Mouse (Mus musculus): ENCODE data around the gene Sema4d.
"Not testable (repeated sequence)": the region's sequence is repeated elsewhere in the genome, so short reads cannot be mapped to it uniquely, and the experiment has no call there.

Gene Sema4d

DNA sequence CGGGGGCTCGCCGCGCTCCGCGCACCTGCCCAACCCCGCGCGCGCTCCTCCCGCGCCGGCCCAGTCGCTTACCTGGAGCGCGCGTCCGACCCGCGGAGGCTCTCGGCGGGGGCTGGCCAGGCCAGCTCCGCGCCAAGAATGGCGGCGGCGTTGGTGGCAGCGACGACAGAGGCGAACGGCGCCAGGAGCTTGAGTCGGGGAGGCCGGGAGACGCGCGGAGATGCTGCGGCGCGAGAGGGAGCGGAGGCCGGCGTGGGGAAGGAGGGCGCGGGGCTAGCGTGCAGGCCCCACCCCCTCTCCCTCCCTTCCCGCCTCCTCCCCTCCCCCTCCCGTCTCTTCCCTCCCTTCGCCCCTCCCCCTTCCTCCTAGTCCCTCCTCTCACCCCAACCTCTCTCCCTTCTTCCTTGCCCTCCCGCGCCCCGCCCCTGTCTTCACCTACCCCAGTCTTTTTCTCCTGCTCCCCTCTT lies at the start of gene Sema4d:
Sema4d (minus strand) TSS at position 323 of the 467 bp plus-strand sequence.
- DNase-seq (ENCODE audit: low spot score), result no peak

DNA sequence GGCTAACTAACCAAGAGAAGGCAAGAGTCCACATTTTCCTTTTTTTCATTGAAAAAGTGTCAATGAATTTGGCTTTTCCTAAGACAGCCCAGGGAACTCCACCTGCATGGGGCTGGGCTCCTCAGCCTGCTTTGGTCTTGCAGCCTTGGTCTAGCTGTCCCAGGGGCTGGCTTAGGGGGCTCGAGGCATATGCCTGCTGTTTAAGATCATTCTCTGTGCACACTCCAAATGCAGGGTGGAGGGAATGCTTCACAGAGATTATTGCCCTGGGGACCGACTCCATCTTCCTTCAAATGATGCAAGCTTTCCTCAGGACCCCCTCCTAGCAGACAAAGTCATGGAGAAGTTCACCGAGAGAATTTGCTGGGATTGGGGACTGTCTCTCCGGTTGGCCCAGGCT lies 49.8 kb upstream of the Sema4d start:
- DNase-seq (ENCODE audit: low spot score), result no peak

DNA sequence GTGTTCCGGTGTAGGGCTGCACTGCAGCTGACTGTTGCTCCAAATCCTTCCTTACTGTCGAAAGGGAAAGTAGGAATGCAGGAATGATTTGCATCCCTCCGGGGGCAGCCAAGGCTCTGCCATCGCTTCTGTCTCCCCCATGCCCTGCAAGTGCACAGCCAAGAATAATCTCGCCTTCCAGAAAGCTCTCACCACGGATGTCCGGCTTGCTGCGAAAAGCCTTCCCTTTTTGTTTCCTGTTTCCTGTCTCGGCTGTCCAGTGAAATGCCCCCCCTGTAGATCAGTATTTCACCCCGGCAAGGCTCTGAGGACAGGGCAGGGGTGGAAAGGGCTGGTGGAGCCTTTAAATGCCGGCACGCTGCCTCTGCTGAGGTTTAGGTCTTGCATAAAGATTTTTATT lies 49.2 kb upstream of the Sema4d start:
- no peak for DNase-seq (ENCODE audit: low spot score)

DNA sequence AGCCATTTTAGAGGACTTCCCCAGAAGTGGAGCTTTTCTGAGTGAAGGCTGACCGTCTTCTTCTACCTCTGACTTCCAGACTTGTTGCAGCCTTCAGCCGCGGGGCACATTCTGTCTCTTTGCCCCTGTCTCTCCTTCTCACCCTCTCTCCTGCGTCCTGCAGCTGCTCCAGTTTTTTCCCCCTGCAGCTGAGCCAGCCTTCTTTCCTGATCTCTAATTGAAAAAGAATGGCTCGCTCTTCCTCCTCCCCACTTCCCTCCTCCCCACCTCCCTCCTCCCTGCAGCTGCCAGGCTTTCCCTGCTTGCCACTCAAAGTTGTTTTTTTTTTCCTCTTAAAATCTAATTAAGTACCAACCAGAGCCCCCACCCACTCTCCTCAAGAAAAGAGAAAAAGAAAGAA lies 48.6 kb upstream of the Sema4d start:
- no peak for DNase-seq (ENCODE audit: low spot score)

DNA sequence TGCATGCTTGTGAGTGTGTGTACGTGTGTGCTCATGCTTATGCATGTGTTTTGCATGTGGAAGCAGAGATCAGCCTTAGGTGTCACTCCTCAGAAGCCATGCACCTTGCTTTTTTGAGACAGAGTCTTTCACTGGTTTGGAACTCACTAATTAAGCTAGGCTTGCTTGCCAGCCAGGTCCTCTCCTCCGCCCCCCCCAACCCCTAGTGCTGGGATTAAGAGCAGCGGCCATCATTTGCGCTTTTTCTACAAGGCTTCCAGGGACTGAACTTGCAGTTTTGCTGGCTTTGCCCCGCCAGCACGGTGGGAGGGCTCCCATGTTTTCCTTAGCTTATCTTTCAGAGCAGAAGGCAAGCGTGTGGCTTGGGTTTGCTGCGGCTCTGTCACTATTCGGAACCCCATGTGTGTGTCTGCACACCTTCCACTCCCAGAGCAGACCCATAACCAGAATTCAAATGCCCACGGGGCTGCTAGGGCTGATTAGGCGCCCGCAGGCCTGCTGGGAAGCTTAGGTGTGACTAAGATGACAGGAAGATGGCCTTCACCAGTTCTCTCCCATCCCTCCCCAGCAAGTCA lies 48.1 kb upstream of the Sema4d start:
- DNase-seq (ENCODE audit: low spot score), result no peak

DNA sequence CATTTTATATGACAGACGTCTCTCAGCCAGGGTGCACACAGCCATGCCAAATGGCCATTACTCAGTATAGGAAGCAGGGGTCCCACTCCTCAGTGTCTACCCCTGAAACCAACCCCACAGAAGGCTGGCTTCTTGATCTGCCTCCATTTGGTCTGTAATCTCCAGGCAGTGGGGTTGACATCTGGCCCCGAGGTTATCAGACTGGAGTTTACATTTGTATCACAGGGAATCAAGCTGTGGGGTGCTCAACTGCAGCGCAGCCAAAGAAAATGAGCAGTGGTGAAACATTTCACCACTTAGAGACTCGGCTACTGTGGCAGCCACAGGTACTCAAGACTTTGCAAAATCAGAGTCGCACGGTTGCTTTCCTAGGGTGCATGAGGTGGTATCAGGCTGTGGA lies 47.2 kb upstream of the Sema4d start:
- no peak for DNase-seq (ENCODE audit: low spot score)

DNA sequence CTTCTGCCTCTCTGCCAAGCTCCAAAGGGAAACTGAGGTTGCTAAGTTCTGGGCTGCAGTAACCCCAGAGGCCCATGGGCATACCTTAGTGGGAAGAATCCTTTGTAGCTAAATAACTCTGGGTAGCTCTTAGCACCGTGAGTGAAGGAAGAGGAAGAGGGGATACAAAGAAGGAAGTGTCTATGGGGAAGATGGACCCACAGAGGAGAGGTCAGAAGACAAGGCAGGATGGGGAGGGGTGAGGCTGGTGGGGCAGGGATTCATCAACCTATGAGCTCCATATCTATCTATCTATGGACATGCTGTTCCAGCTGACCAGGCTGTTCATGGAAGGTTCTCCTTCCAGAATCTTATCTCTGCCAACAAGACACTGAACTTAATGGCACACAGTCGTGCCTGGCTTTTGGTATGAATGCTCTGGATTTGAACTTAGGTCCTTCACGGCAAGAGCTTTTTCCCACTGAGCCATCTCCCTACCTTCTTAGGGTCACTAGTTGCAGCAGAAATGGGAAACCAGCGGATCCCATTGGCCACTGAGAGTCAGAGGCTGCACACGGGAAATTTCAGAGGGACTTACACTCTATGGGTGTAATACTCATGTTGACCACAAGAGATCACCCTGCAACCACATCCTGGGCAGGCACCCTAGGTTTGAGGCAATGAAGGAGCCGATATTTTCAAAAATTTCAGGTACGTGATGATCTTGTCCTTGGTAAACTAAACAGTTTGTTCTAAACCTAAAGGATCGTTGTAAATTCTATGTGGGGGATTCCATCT lies 45.9 kb upstream of the Sema4d start:
- no peak for DNase-seq (ENCODE audit: low spot score)

DNA sequence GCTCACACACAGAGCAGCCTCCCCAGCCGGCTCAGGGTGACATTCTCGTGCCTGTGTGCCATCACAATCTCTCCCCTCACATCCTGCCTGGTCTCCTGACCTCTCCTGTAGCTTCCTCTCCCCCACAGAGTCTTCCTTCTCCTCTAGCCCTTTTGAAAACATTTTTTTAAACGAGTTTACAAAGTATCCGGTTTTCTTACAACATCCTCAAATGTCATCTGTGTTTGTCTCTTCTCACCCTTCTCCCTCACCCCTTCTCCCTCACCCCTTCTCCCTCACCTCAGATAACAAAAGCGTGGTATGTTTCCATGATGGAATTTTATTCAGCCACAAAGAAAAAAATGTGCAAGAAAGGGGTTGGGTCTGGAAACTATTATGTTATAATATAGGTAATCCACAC lies 43.9 kb upstream of the Sema4d start:
- DNase-seq (ENCODE audit: low spot score), result no peak

DNA sequence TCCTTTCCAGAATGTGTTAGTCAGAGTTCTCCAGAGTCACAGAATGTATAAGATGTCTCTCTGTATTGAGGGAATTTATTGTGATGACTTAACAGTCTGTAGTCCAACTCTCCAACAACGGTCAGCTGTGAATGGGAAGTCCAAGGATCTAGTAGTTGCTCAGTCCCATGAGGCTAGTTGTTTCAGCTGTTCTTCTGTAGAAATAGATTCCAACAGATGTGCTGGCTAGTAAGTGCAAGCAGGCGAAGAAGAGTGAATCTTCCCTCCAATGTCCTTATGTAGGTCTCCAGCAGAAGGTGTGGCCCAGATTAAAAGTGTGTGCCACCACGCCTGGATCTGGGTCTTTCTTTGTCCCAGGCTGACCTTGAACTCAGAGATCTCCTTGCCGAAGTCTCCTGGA lies 41.7 kb upstream of the Sema4d start:
- not testable (repeated sequence) for DNase-seq (ENCODE audit: low spot score)

DNA sequence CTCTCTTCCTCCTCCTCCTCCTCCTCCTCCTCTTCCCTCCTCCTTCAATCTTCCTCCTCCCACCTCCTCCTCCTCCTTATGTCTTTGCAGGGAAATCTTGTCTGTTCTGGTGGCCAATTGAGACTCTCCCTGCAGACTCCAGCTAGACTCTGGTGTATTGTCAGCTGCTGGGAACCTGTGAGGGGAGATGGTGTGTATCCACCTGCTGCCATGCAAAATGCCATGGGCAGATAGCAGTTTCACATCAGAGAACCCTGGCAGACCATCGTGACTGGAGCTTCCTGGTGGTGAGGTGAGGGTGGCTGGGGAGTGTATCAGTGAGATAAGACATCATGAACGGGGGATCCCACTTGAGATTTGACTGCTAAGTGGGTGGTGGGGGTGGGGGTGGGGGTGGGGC lies 41.0 kb upstream of the Sema4d start:
- no peak for DNase-seq (ENCODE audit: low spot score)

DNA sequence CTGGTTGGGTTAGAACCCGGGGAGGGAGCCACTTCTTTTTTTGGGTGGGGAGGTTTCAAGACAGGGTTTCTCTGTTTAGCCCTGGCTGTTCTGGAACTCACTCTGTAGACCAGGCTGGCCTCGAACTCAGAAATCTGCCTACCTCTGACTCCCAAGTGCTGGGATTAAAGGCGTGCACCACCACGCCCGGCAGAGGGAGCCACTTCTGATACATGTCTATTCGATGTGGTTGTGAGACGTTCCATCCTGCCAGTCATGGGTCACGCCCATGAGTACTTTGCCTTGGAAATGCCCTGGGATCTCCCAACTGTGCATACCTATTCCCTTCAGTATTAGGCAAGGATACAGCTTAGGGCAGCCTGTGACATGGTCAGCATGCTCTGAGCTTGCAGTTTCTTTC lies 40.5 kb upstream of the Sema4d start:
- DNase-seq (ENCODE audit: low spot score), result not testable (repeated sequence)

DNA sequence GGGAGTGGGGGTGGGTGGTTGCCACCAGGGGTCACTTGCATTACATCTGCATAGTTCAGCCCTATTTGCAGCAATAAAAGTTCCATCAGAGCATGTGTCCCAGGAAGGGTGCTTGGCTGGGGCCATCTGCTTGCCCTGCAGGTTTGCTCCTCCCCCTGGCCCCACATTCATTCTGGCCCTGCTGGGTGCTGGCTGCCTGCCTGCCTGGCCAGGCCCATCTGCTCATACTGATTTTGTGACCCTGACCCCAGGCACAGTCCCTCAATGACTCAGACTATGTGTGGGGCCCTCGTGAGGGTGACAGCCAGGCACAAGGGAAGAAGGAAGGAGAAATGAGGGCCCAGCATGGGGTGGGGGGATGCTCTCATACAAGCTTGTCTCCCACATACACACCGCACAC lies 40.1 kb upstream of the Sema4d start:
- no peak for DNase-seq (ENCODE audit: low spot score)

DNA sequence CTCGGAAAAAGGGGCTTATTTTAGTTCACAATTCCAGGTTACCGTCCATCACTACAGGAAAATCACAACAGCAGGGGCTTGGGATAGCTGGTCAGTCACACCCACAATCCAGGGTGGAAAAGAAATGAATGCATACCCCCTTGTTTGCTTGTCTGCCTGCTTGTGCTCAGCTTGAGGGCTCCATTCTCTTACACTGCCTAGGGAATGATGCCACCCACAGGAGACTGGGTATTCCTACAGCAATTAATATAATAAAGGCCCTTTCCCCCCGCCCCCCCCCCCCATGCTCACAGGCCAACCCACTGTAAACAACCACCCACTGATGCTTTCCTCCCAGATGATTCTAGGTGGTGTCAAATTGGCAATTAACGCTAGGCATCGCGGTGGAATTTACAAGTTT lies 38.9 kb upstream of the Sema4d start:
- DNase-seq (ENCODE audit: low spot score), result no peak

DNA sequence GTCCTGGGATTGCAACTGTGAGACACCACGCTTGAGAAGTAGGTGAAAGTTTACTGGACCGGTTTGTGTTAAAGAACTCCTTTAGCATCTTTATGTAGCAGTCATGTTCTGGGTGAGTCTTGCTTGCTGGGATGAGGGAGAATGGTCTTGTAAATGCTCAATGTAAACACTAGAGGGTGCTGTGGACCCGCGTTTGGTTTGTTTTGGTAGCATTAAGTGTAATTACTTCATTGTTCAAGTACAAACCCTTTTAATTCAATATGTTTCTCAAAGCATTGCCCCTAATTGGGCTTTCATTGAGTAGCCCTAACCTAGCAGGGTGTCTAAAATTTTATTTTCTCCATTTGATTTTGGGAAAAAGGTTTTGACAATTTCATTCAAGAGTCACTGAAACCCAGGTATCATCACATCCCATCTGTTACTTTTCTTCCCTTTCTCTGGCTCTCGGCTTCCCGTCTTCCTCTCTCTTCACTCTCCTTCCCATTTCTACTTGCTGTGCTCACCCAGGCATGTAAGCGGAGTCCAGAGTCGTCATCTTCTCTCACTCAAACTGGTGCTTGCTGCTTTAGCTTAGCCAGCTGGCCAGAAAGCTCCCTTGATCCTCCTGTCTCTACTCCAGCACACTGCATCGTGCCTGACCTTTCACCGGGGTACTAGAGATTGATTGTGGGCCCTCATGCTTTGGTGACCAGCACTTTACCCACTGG lies 37.4 kb upstream of the Sema4d start:
- no peak for DNase-seq (ENCODE audit: low spot score)

DNA sequence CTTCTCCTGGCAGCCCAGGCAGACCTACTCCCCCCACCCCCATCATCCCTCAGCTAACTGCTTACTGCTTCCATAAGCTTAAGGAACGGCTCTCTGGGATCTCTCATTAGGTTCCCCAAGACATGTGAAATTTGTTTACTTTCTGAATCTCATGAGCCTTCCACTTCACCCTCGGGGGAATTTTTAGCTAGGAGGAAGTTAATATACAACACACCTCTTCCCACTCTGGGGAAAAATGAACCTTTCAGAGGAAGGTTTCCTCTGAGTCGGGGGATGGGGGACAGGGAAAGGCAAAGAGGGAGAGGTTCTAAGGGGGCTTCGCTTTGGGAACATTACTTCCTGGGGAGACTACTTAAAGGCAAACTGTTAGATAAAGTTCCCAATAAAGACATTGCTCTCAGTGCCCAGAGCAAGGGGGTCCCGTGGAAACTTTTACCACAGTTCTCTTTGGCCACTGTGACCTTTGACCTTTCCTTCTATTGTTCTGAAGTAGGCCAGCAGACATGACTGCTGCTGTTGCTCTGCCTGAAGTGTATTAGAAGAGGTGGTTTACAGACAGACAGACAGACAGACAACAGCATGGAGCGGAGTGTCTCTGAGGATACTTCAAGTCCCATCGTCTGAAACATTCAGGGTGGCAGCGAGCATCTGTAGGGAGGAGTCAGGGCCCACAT lies 30.4 kb upstream of the Sema4d start:
- no peak for DNase-seq (ENCODE audit: low spot score)

DNA sequence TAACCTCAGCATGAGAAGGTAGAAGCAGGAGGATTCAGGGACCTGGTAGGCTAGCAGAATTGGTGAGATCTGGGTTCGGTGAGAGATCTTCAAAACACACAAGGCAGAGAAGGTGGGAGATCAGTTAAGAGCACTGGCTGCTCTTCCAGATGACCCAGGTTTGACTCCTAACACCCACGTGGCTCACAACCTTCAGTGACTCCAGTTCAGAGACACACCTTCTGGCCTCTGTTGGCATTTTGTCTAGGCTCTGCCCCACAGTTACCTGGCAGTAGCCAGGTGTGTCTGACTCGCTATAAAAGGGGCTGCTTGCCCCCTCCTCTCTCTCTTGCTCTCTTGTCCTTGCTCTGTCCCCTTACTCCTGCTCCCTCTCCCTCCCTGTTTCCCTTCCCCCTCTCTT lies 28.4 kb upstream of the Sema4d start:
- no peak for DNase-seq (ENCODE audit: low spot score)

DNA sequence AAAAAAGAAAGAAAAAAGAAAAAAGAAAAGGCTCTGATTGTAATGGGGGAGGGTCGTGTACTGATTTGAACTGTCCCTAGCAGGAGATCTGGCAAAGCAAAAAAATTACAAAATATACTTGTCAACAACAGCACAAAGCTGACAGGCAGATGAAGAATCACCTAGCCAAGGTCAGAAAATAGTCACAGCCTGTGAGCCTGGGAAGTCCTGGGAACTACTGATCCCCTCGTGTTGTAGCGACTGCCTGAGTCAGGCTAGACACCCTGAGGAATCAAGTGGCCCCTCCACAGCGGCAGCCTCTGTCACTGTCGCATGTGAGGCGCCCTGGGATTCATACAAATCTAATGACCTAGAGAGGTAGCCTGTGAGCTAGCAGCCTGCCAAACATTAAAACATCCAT lies 25.8 kb upstream of the Sema4d start:
- no peak for DNase-seq (ENCODE audit: low spot score)

DNA sequence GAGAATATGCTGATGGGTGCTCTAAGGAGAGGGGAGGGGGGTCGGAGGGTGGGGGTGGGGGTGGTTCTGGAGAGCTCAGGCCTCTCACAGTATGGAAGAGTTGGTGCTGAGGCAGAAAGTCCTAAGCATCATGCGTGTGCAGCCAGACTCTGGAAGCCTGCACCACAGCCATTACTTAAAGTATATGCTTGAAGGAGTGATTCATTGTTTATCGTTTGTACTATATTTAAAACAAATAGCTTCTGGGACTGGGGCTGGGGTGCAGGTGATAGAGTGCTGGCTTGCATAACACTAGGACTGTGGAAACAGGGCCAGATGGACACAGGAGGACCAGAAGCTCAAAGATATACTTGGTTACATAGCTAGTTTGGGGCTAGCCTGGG lies 25.4 kb upstream of the Sema4d start:
- DNase-seq (ENCODE audit: low spot score), result no peak

DNA sequence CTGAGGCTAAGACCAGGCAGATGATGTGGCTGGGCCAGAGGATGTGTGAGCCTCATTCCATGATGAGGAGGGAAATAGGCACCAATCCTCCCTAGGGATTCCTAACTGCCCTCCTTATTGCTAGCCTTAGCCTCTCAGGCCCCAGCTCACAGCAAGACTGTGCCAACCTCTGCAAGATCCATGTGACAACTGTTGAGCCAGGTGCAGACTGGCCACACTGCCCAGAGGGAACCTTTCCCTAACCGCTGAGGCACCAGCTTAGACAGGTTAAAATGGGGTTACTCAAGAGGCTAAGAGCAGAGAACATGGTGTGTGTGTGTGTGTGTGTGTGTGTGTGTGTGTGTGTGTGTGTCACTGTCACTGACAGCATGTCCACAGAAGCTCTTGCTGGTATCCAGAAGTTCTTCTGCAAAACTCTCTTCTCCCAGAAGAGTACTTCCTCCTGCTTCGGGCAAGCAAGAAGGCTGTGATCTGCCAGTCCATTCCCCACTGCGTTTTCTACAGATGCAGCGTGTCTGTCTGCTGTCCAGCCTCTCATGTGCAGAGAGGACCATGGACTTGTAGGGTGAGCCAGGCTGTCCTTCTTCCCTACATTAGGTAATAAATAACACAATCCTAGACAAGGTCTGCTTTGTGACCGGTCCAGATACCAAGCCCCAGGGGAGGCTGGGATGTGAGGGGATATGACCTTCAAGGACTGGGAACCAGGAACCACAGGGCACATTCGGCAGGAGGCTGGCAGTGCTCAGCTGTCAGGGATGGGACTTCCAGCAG lies 24.8 kb upstream of the Sema4d start:
- no peak for DNase-seq (ENCODE audit: low spot score)

DNA sequence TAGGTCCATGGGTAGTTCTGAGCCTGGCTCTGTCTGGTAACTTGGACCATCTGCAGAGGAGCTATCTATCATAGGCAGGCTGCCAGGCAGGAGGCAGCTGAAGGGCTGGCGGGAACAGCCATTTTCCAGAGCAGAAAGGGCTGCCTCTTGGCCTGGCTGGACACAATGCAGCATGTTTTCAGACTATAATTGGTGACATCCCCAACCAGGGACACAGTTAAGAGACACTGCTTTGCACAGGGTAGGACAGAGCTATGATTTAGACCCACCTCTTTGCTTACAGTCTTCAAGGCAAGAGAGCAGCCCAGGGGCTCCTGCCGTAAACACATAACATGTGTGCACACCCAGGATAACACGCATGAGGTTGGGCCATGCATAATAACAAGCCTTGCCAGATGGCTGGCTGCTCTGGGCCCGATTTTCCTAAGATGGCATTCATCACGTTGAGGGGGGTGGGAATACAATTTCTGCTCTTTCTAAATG lies 23.1 kb upstream of the Sema4d start:
- no peak for DNase-seq (ENCODE audit: low spot score)

DNA sequence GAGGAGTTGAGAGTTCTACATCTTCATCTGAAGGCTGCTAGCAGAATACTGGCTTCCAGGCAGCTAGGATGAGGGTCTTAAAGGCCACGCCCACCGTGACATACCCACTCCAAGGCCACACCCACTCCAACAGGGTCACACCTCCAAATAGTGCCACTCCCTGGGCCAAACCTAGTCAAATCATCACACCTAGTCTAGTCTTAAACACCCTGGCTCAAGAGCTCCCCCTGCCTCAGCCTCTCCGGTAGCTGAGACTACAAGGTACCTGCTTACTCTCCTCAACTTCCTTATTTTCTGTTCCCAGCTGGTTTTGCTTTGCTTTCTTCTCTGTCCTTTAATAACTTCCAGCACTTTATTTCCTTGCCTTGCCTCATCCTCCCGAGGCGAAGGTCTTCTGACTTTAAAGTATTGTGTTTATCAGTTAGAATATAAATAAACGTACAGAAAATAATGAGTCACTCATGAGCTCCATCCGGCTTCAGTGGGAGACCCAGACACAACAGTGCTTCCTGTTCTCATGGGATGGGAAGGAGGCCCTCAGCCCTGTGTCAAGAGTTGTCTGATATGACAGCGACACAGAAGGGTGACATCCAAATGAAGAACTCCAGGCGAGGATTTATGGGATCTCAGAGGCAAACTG lies 22.4 kb upstream of the Sema4d start:
- no peak for DNase-seq (ENCODE audit: low spot score)

All from urinary bladder, postnatal 10 days (tissue).